Mouse (Mus musculus): ENCODE measurements around the gene Baz2b. TPM values are rescaled to one million over a fixed set of nuclear protein-coding genes. Genes with fewer than 3 reads are reported as not detected.

Baz2b gene
- polyA plus RNA-seq, 1 experiment from 2014 or later: 108 TPM

DNA sequence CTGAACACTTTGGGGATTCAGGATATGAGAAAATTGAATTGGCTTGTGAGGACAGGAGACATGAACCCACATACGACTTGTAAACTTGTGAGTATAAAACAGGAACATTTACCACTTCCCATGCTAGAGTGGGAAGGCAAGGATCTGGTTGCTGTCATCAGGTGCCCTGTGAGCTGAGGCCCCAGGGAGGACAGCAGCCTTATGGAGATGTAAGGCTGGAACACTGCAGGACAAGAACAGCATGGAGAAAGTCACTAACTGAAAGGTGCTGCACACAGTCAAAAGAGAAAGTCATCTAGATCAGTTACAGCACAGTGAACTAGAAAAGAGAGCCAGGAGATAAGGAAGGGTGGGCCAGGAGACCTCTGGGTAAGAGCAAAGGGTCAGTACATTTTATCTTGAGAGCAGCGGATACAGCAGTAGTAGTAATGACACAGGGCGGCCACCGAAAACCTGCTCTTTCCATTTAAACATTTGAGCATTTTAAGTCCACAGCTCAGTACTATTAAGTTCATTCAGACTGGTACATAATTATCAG, 236.5 kb downstream of the Baz2b start:
- 94% methylated on average over 4 of the region's 4 CpGs for WGBS
- no peaks in the 10 kb centered on the region for H3K9me3 ChIP-seq (ENCODE audit: control insufficient read depth, low read length)
- DNase-seq (ENCODE audit: low spot score) (no peak), ATAC-seq (ENCODE audit: low FRiP score) (no peak)
- no peaks in the 10 kb centered on the region for H3K4me1 ChIP-seq (replicated peaks; ENCODE audit: control insufficient read depth, insufficient read depth, low read length)
- no peak overlapping the region for H3K27ac ChIP-seq (ENCODE audit: low read depth, low read length)
- H3K27me3 ChIP-seq (ENCODE audit: control insufficient read depth, insufficient read depth, low read length): no peaks in the 10 kb centered on the region
- H3K4me3 ChIP-seq (ENCODE audit: low read depth, low read length): no peak overlapping the region
- H3K36me3 ChIP-seq (ENCODE audit: control insufficient read depth, insufficient read depth, low read length): peaks cover 2% of the 10 kb centered on the region; the same call in 1 of the 2 replicates
- no peak overlapping the region for H3K9ac ChIP-seq (ENCODE audit: low read depth, low read length)
- no peak overlapping the region for H3K4me2 ChIP-seq (replicated peaks; ENCODE audit: low read depth, low read length)

- WGBS: 87% methylated on average over 9 of the region's 9 CpGs
- no peak overlapping the region for H3K4me3 ChIP-seq (ENCODE audit: low read depth, low read length)
- H3K27me3 ChIP-seq (ENCODE audit: control insufficient read depth, insufficient read depth, low read length): no peaks in the 10 kb centered on the region
- ATAC-seq (ENCODE audit: low FRiP score): no peak
- no peak overlapping the region for H3K4me2 ChIP-seq (replicated peaks; ENCODE audit: low read depth, low read length)
- H3K4me1 ChIP-seq (replicated peaks; ENCODE audit: control insufficient read depth, insufficient read depth, low read length): no peaks in the 10 kb centered on the region
- H3K27ac ChIP-seq (ENCODE audit: low read depth, low read length): no peak overlapping the region
- no peaks in the 10 kb centered on the region for H3K9me3 ChIP-seq (ENCODE audit: control insufficient read depth, low read length)
- DNase-seq (ENCODE audit: low spot score): no peak
- H3K9ac ChIP-seq (ENCODE audit: low read depth, low read length): no peak overlapping the region
- peaks cover 2% of the 10 kb centered on the region; the same call in 1 of the 2 replicates for H3K36me3 ChIP-seq (ENCODE audit: control insufficient read depth, insufficient read depth, low read length)
Measured at GRCm38 (mm10) chr2:59970511-59970910, 239.1 kb downstream of the Baz2b start.

DNA sequence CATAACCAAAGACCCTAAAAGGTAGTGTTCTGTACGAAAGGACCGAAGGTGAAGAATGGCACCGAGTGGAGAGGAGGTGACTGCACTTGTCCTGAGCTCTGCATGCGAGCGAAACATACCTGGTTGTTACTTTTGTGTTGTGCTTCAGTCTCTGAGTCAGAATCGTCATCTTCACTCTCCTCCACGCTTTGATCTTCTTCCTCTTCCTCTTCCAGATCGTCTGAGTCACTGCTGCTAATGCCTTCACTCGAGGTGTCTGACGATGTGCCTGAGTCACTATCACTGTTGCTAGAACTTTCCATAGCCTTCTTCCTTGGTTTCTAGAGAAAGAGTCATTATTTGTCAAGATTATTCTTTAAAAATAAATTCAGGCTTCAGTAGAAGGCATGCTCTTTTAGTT, 240.5 kb downstream of the Baz2b start:
- Histone ChIP-seq H3K9me3 (ENCODE audit: control insufficient read depth, low read length) (no peaks in the 10 kb centered on the region), H3K4me1 (replicated peaks; ENCODE audit: control insufficient read depth, insufficient read depth, low read length) (no peaks in the 10 kb centered on the region), H3K4me3 (ENCODE audit: low read depth, low read length) (no peak overlapping the region), H3K4me2 (replicated peaks; ENCODE audit: low read depth, low read length) (no peak overlapping the region), H3K27me3 (ENCODE audit: control insufficient read depth, insufficient read depth, low read length) (no peaks in the 10 kb centered on the region), H3K27ac (ENCODE audit: low read depth, low read length) (no peak overlapping the region), H3K9ac (ENCODE audit: low read depth, low read length) (no peak overlapping the region), H3K36me3 (ENCODE audit: control insufficient read depth, insufficient read depth, low read length) (peaks cover 2% of the 10 kb centered on the region; the same call in 1 of the 2 replicates)
- no peak for DNase-seq (ENCODE audit: low spot score)
- no peak for ATAC-seq (ENCODE audit: low FRiP score)
- 94% methylated on average over 10 of the region's 10 CpGs for whole genome bisulfite sequencing

- no peaks in the 10 kb centered on the region for H3K4me1 ChIP-seq (replicated peaks; ENCODE audit: control insufficient read depth, insufficient read depth, low read length)
- WGBS: 92% methylated on average over 7 of the region's 7 CpGs
- H3K27ac ChIP-seq (ENCODE audit: low read depth, low read length): no peak overlapping the region
- no peaks in the 10 kb centered on the region for H3K9me3 ChIP-seq (ENCODE audit: control insufficient read depth, low read length)
- no peak overlapping the region for H3K4me3 ChIP-seq (ENCODE audit: low read depth, low read length)
- H3K27me3 ChIP-seq (ENCODE audit: control insufficient read depth, insufficient read depth, low read length): no peaks in the 10 kb centered on the region
- H3K4me2 ChIP-seq (replicated peaks; ENCODE audit: low read depth, low read length): no peak overlapping the region
- ATAC-seq (ENCODE audit: low FRiP score): no peak
- peaks cover 2% of the 10 kb centered on the region; the same call in 1 of the 2 replicates for H3K36me3 ChIP-seq (ENCODE audit: control insufficient read depth, insufficient read depth, low read length)
- no peak for DNase-seq (ENCODE audit: low spot score)
- H3K9ac ChIP-seq (ENCODE audit: low read depth, low read length): no peak overlapping the region
Measured at GRCm38 (mm10) chr2:59968593-59968992, 241.0 kb downstream of the Baz2b start.

GRCm38 (mm10) chr2:59966454-59966853, 243.2 kb downstream of the Baz2b start:
- H3K36me3 ChIP-seq (ENCODE audit: control insufficient read depth, insufficient read depth, low read length): peaks cover 2% of the 10 kb centered on the region; the same call in 1 of the 2 replicates
- H3K9me3 ChIP-seq (ENCODE audit: control insufficient read depth, low read length): no peaks in the 10 kb centered on the region
- H3K27ac ChIP-seq (ENCODE audit: low read depth, low read length): no peak overlapping the region
- H3K4me1 ChIP-seq (replicated peaks; ENCODE audit: control insufficient read depth, insufficient read depth, low read length): no peaks in the 10 kb centered on the region
- no peak overlapping the region for H3K4me2 ChIP-seq (replicated peaks; ENCODE audit: low read depth, low read length)
- DNase-seq (ENCODE audit: low spot score) (no peak), ATAC-seq (ENCODE audit: low FRiP score) (no peak)
- no peak overlapping the region for H3K9ac ChIP-seq (ENCODE audit: low read depth, low read length)
- no peaks in the 10 kb centered on the region for H3K27me3 ChIP-seq (ENCODE audit: control insufficient read depth, insufficient read depth, low read length)
- 87% methylated on average over 6 of the region's 6 CpGs for WGBS
- no peak overlapping the region for H3K4me3 ChIP-seq (ENCODE audit: low read depth, low read length)

GRCm38 (mm10) chr2:59963011-59963410, 246.6 kb downstream of the Baz2b start:
- 55% methylated on average over 5 of the region's 5 CpGs for WGBS
- Histone ChIP-seq H3K27ac (ENCODE audit: low read depth, low read length) (no peak overlapping the region), H3K4me2 (replicated peaks; ENCODE audit: low read depth, low read length) (no peak overlapping the region), H3K27me3 (ENCODE audit: control insufficient read depth, insufficient read depth, low read length) (no peaks in the 10 kb centered on the region), H3K4me3 (ENCODE audit: low read depth, low read length) (no peak overlapping the region), H3K9ac (ENCODE audit: low read depth, low read length) (no peak overlapping the region), H3K36me3 (ENCODE audit: control insufficient read depth, insufficient read depth, low read length) (no peaks in the 10 kb centered on the region), H3K4me1 (replicated peaks; ENCODE audit: control insufficient read depth, insufficient read depth, low read length) (no peaks in the 10 kb centered on the region), H3K9me3 (ENCODE audit: control insufficient read depth, low read length) (no peaks in the 10 kb centered on the region)
- no peak for DNase-seq (ENCODE audit: low spot score)
- no peak for ATAC-seq (ENCODE audit: low FRiP score)

DNA sequence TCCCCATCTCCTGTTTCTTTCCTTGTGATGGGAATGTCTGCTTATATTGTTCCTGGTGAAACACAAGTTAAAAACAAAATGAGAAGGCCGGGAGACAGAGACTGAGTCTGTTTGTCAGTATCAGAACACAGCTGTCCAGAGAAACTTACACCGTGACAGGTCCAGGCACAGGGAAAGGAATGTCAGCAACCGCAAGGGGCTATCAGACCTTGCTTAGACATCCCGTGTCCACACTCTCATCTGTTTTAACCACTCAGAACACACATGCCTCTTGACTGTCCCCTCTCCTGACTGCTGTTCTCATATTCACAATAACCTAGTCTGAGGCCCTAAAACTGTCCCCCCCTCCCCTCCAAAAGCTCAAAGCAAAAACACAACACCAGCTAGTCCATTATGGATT, 247.1 kb downstream of the Baz2b start:
- WGBS: 88% methylated on average over 4 of the region's 4 CpGs
- no peak overlapping the region for H3K27ac ChIP-seq (ENCODE audit: low read depth, low read length)
- no peaks in the 10 kb centered on the region for H3K4me1 ChIP-seq (replicated peaks; ENCODE audit: control insufficient read depth, insufficient read depth, low read length)
- H3K27me3 ChIP-seq (ENCODE audit: control insufficient read depth, insufficient read depth, low read length): no peaks in the 10 kb centered on the region
- no peaks in the 10 kb centered on the region for H3K9me3 ChIP-seq (ENCODE audit: control insufficient read depth, low read length)
- no peaks in the 10 kb centered on the region for H3K36me3 ChIP-seq (ENCODE audit: control insufficient read depth, insufficient read depth, low read length)
- no peak overlapping the region for H3K4me3 ChIP-seq (ENCODE audit: low read depth, low read length)
- ATAC-seq (ENCODE audit: low FRiP score) (no peak), DNase-seq (ENCODE audit: low spot score) (no peak)
- no peak overlapping the region for H3K4me2 ChIP-seq (replicated peaks; ENCODE audit: low read depth, low read length)
- H3K9ac ChIP-seq (ENCODE audit: low read depth, low read length): no peak overlapping the region

GRCm38 (mm10) chr2:59960495-59960772, 249.2 kb downstream of the Baz2b start:
- DNase-seq (ENCODE audit: low spot score): no peak
- Histone ChIP-seq H3K4me2 (replicated peaks; ENCODE audit: low read depth, low read length) (no peak overlapping the region), H3K27ac (ENCODE audit: low read depth, low read length) (no peak overlapping the region), H3K27me3 (ENCODE audit: control insufficient read depth, insufficient read depth, low read length) (no peaks in the 10 kb centered on the region), H3K4me1 (replicated peaks; ENCODE audit: control insufficient read depth, insufficient read depth, low read length) (no peaks in the 10 kb centered on the region), H3K36me3 (ENCODE audit: control insufficient read depth, insufficient read depth, low read length) (no peaks in the 10 kb centered on the region), H3K4me3 (ENCODE audit: low read depth, low read length) (no peak overlapping the region), H3K9ac (ENCODE audit: low read depth, low read length) (no peak overlapping the region), H3K9me3 (ENCODE audit: control insufficient read depth, low read length) (no peaks in the 10 kb centered on the region)
- no peak for ATAC-seq (ENCODE audit: low FRiP score)
- 92% methylated on average over 2 of the region's 2 CpGs for WGBS

DNA sequence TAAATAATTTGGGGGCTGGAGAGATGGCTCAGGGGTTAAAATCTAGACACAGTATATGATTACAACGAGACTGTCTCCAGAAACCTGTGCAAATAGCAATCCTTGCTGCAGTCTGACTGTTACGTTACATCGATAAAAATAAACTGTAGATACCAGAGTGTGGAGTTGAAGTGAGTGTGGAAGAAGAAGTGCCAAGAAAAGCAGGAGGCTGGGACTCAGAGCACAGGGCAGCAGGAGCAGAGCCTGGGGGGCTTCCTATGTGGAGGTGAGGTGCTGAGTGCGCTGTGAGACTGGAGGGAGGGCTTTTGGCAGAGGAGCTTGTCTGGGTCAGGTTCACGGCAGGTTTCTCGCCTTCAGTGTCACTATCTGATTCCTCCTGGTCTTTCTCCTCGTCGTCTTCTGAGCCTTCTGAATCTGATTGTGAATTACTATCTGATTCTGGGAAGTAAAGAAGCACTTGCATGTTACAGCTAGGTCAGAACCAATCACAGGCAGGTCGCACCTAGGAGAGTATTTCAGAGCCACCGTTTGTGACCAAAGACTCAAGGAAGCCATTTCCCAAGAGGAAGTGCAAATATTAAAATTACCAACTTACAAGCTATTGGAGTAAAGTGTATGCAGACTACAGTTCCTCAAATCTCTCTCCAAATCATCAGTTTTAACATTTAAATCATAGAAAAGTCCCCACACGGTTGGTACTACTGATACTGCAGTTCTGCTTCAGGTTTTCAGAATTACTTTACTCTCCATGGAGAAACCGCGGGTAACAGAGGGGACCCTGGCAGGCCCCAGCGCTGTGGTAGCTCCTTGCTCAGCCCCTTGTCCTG, 249.8 kb downstream of the Baz2b start:
- Histone ChIP-seq H3K4me2 (replicated peaks; ENCODE audit: low read depth, low read length) (no peak overlapping the region), H3K27ac (ENCODE audit: low read depth, low read length) (no peak overlapping the region), H3K27me3 (ENCODE audit: control insufficient read depth, insufficient read depth, low read length) (no peaks in the 10 kb centered on the region), H3K36me3 (ENCODE audit: control insufficient read depth, insufficient read depth, low read length) (no peaks in the 10 kb centered on the region), H3K9me3 (ENCODE audit: control insufficient read depth, low read length) (no peaks in the 10 kb centered on the region), H3K4me1 (replicated peaks; ENCODE audit: control insufficient read depth, insufficient read depth, low read length) (no peaks in the 10 kb centered on the region), H3K4me3 (ENCODE audit: low read depth, low read length) (no peak overlapping the region), H3K9ac (ENCODE audit: low read depth, low read length) (no peak overlapping the region)
- DNase-seq (ENCODE audit: low spot score): no peak
- no peak for ATAC-seq (ENCODE audit: low FRiP score)
- WGBS: 94% methylated on average over 14 of the region's 14 CpGs
